ENCODE assay signal across 3 mouse cellular contexts in genomic region chr1:103568671-103569070, GRCm38 (mm10).
DNase-seq lines count a peak whose midpoint lies in the region.

No protein-coding gene starts in this region.

- DNase-seq in ES-CJ7 (ENCODE audit: low read depth, low spot score): peak; percentile 50
- DNase-seq in R1 (ENCODE audit: low read depth, low spot score): peak; percentile 79
- peak; percentile 54 for DNase-seq in ZHBTc4 (ENCODE audit: low read depth, low spot score)
